Mouse (Mus musculus) gastrocnemius, adult 8-10 months (tissue): ENCODE data around the gene AC134908.4. TPM values are rescaled to one million over a fixed set of nuclear protein-coding genes. Genes with fewer than 3 reads are reported as not detected.

Experiments used
- DNase-seq, 2 experiments: peaks; one replicate each; pipeline ENCODE4 v3.0.0; 2022; ENCODE audit warnings: low spot score in 2 of 2
- total RNA-seq, 4 experiments: library from RNA; stranded (reverse); gene quantifications; 2 replicates each; pipeline ENCODE4 v1.2.4; 2022

AC134908.4 gene
- total RNA-seq, 4 experiments from 2014 or later, result 1.2 TPM; not detected in 3

GRCm38 (mm10) chr17:25831451-25832281 lies 36.2 kb upstream of the AC134908.4 start:
- DNase-seq, result no peak

- no peak for DNase-seq
These were observed 35.5 kb upstream of the AC134908.4 start for GRCm38 (mm10) chr17:25830806-25831431.

- no peak for DNase-seq
These were observed 34.8 kb upstream of the AC134908.4 start for GRCm38 (mm10) chr17:25830200-25830753.

GRCm38 (mm10) chr17:25829558-25830017 lies 34.1 kb upstream of the AC134908.4 start:
- no peak for DNase-seq

- DNase-seq, result peak in 1 of 2 experiments; percentile 55
These were observed 33.5 kb upstream of the AC134908.4 start, which contains the start of gene Jmjd8 for GRCm38 (mm10) chr17:25828712-25829557. TSS of gene Jmjd8 (plus strand) at chr17:25828867.

- DNase-seq, result peak in 1 of 2 experiments; percentile 5
These were observed 32.8 kb upstream of the AC134908.4 start for GRCm38 (mm10) chr17:25828223-25828594.

- peak in 1 of 2 experiments; percentile 7 for DNase-seq
These were observed 32.2 kb upstream of the AC134908.4 start for GRCm38 (mm10) chr17:25827546-25828222.

GRCm38 (mm10) chr17:25827011-25827410 lies 31.6 kb upstream of the AC134908.4 start:
- no peak for DNase-seq

GRCm38 (mm10) chr17:25825984-25826570 lies 30.6 kb upstream of the AC134908.4 start:
- no peak for DNase-seq

GRCm38 (mm10) chr17:25825311-25825710 lies 29.9 kb upstream of the AC134908.4 start:
- no peak for DNase-seq

- DNase-seq, result no peak
These were observed 29.1 kb upstream of the AC134908.4 start for GRCm38 (mm10) chr17:25824362-25825142.

GRCm38 (mm10) chr17:25823452-25823851 lies 28.0 kb upstream of the AC134908.4 start, which contains the start of gene Wdr24:
TSS of gene Wdr24 (plus strand) at chr17:25823627.
- peak in 1 of 2 experiments; percentile 57 for DNase-seq

GRCm38 (mm10) chr17:25818851-25819780 lies 23.7 kb upstream of the AC134908.4 start:
- no peak for DNase-seq

- no peak for DNase-seq
These were observed 22.2 kb upstream of the AC134908.4 start for GRCm38 (mm10) chr17:25817662-25818061.

GRCm38 (mm10) chr17:25813471-25813870 lies 18.0 kb upstream of the AC134908.4 start:
- DNase-seq, result peak in 1 of 2 experiments; percentile 55

GRCm38 (mm10) chr17:25810890-25811289 lies 15.4 kb upstream of the AC134908.4 start:
- DNase-seq, result no peak

- no peak for DNase-seq
These were observed 14.3 kb upstream of the AC134908.4 start for GRCm38 (mm10) chr17:25809606-25810340.
